Mouse (Mus musculus): Measurements from ENCODE around the gene Lin28a. TPM values are rescaled to one million over a fixed set of nuclear protein-coding genes. Genes with fewer than 3 reads are reported as not detected.

Lin28a gene
- polyA plus RNA-seq, 1 experiment: not detected

GRCm38 (mm10) chr4:133958884-133959283 lies 59.8 kb downstream of the Lin28a start:
- TF ChIP-seq CTCF (IDR thresholded peaks at IDR 0.05; ENCODE audit: insufficient read depth, low read depth, low read length) (no peak), POLR2A (IDR thresholded peaks at IDR 0.05; ENCODE audit: insufficient read depth, low read depth, low read length) (no peak)
- Histone ChIP-seq H3K4me1 (ENCODE audit: control insufficient read depth, insufficient read depth, low read length) (no peaks in the 10 kb centered on the region), H3K27ac (ENCODE audit: insufficient read depth, low read depth, low read length) (no peak overlapping the region), H3K4me3 (ENCODE audit: insufficient read depth, low read depth, low read length) (no peak overlapping the region)
- 89% methylated on average over 1 of the region's 1 CpGs for WGBS

GRCm38 (mm10) chr4:133956358-133956757 lies 62.3 kb downstream of the Lin28a start:
- H3K4me3 ChIP-seq (ENCODE audit: insufficient read depth, low read depth, low read length): no peak overlapping the region
- no peak overlapping the region for H3K27ac ChIP-seq (ENCODE audit: insufficient read depth, low read depth, low read length)
- no peaks in the 10 kb centered on the region for H3K4me1 ChIP-seq (ENCODE audit: control insufficient read depth, insufficient read depth, low read length)
- TF ChIP-seq POLR2A (IDR thresholded peaks at IDR 0.05; ENCODE audit: insufficient read depth, low read depth, low read length) (no peak), CTCF (IDR thresholded peaks at IDR 0.05; ENCODE audit: insufficient read depth, low read depth, low read length) (no peak)
- WGBS: 92% methylated on average over 4 of the region's 4 CpGs

Other genes starting within 250 kb of the Lin28a start
- not detected in 2 replicates for gene Rps6ka1, start 131.0 kb downstream of the Lin28a start, polyA plus RNA-seq (2012; ENCODE audit: insufficient read depth, insufficient read length, low replicate concordance, missing spikeins)
- 327 TPM in 1 of 2 replicates, not detected in the other for gene Hmgn2, start 50.2 kb downstream of the Lin28a start, polyA plus RNA-seq (2012; ENCODE audit: insufficient read depth, insufficient read length, low replicate concordance, missing spikeins)
- gene Dhdds, start 17.9 kb downstream of the Lin28a start, polyA plus RNA-seq (2012; ENCODE audit: insufficient read depth, insufficient read length, low replicate concordance, missing spikeins): 229 TPM in 1 of 2 replicates, not detected in the other
- gene Zfp683, start 35.0 kb upstream of the Lin28a start, polyA plus RNA-seq (2012; ENCODE audit: insufficient read depth, insufficient read length, low replicate concordance, missing spikeins): not detected in 2 replicates
- not detected in 2 replicates for gene Crybg2, start 42.0 kb upstream of the Lin28a start, polyA plus RNA-seq (2012; ENCODE audit: insufficient read depth, insufficient read length, low replicate concordance, missing spikeins)
- gene Cd52, start 76.2 kb upstream of the Lin28a start, polyA plus RNA-seq (2012; ENCODE audit: insufficient read depth, insufficient read length, low replicate concordance, missing spikeins): not detected in 2 replicates
- gene Ubxn11, start 83.7 kb upstream of the Lin28a start, polyA plus RNA-seq (2012; ENCODE audit: insufficient read depth, insufficient read length, low replicate concordance, missing spikeins): not detected in 2 replicates
- gene Sh3bgrl3, start 109.9 kb upstream of the Lin28a start, polyA plus RNA-seq (2012; ENCODE audit: insufficient read depth, insufficient read length, low replicate concordance, missing spikeins): 1,207 TPM in 1 of 2 replicates, not detected in the other
- 428 TPM in 1 of 2 replicates, not detected in the other for gene Cep85, start 168.3 kb upstream of the Lin28a start, polyA plus RNA-seq (2012; ENCODE audit: insufficient read depth, insufficient read length, low replicate concordance, missing spikeins)
- gene Gm7534, start 184.2 kb upstream of the Lin28a start, polyA plus RNA-seq (2012; ENCODE audit: insufficient read depth, insufficient read length, low replicate concordance, missing spikeins): not detected in 2 replicates
- gene Catsper4, start 208.5 kb upstream of the Lin28a start, polyA plus RNA-seq (2012; ENCODE audit: insufficient read depth, insufficient read length, low replicate concordance, missing spikeins): not detected in 2 replicates
- gene Cnksr1, start 219.6 kb upstream of the Lin28a start, polyA plus RNA-seq (2012; ENCODE audit: insufficient read depth, insufficient read length, low replicate concordance, missing spikeins): not detected in 2 replicates
- not detected in 2 replicates for gene E130218I03Rik, start 224.8 kb upstream of the Lin28a start, polyA plus RNA-seq (2012; ENCODE audit: insufficient read depth, insufficient read length, low replicate concordance, missing spikeins)
- not detected in 2 replicates for gene Zfp593, start 226.8 kb upstream of the Lin28a start, polyA plus RNA-seq (2012; ENCODE audit: insufficient read depth, insufficient read length, low replicate concordance, missing spikeins)
- not detected in 2 replicates for gene Gm30191, start 228.1 kb upstream of the Lin28a start, polyA plus RNA-seq (2012; ENCODE audit: insufficient read depth, insufficient read length, low replicate concordance, missing spikeins)
- not detected in 2 replicates for gene Grrp1, start 235.3 kb upstream of the Lin28a start, polyA plus RNA-seq (2012; ENCODE audit: insufficient read depth, insufficient read length, low replicate concordance, missing spikeins)